ENCODE assay signal across 9 mouse cellular contexts in the genomic region with DNA sequence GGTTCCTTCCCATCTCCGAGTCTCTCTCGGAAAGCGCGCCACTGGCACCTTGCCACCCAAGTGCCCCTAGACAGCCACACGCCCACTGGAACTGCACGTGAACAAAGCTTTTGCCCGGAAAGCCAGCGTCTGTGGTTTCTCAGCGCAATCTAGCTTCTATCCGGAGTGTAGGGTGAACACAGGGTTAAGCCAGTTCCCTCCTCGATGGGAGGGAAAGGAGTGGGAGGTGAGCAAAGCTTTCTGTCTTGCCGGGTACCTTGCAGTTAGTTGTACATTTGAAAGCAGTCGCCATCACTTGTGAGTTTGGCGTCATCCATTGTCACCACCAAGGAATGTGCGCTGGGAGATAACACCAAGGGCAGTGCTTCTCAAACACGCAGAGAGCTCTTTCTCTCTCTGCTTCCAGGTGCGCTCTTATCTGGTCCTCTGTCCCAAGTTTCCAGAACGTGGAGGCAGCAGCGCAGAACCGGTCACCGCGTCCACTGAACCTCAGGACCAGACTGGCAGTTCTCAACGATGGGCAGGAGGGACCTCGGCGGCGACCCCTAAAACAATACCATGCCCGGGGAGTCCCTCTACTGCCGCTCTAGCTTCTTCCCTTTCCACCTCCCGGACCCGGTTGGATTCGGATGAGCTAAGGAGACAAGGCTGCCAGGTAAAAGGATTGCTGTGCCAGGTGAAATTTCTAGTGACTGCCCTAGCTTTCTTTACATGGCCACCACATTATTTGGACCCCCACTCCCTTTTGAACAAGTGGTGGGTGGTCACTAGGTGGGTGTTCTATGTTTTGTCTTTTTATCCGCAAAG. TPM values are rescaled to one million over a fixed set of nuclear protein-coding genes. Genes with fewer than 3 reads are reported as not detected.
DNase-seq lines count a peak whose midpoint lies in the region; ATAC-seq lines count a peak whose summit lies in the region.
"Had no signal": no experiment of that assay in that cellular context is flagged by ENCODE, and none has a peak within 500 bp of the region (broad histone marks: within the 10 kb centered on the region; RNA-seq: fewer than 3 reads in every experiment).

A gene (plus strand): TSS at position 266 of the 807 bp plus-strand sequence.

- ATAC-seq in kidney, embryonic 14.5 days (ENCODE audit: low FRiP score, low TSS enrichment), result no peak
- ATAC-seq in embryonic facial prominence, embryonic 13.5 days (ENCODE audit: insufficient number of reproducible peaks, insufficient read depth, low FRiP score, low TSS enrichment, low read depth), result no peak
- ATAC-seq in heart, embryonic 15.5 days (replicated peaks; ENCODE audit: insufficient number of reproducible peaks, insufficient read depth, low FRiP score, low read depth), result no peak
- ATAC-seq in lung, embryonic 16.5 days (ENCODE audit: low read depth), result no peak
- ATAC-seq: Patski had no signal

- H3K27ac ChIP-seq in kidney, embryonic 14.5 days (ENCODE audit: low read depth, low read length), result no peak within 1 kb of the TSS
- peak within 1 kb of the TSS; percentile 97 for H3K27ac ChIP-seq in embryonic facial prominence, embryonic 13.5 days
- peak within 1 kb of the TSS; percentile 95 for H3K27ac ChIP-seq in heart, embryonic 15.5 days
- H3K27ac ChIP-seq in lung, embryonic 16.5 days (ENCODE audit: low read length), result no peak within 1 kb of the TSS

- H3K4me2 ChIP-seq in kidney, embryonic 14.5 days (replicated peaks; ENCODE audit: low read depth, low read length), result peak within 1 kb of the TSS; percentile 86
- peak within 1 kb of the TSS; percentile 91 for H3K4me2 ChIP-seq in embryonic facial prominence, embryonic 13.5 days
- peak within 1 kb of the TSS; percentile 93 for H3K4me2 ChIP-seq in heart, embryonic 15.5 days
- peak within 1 kb of the TSS; percentile 88 for H3K4me2 ChIP-seq in lung, embryonic 16.5 days (ENCODE audit: low read depth, low read length)

- no peak for DNase-seq in kidney, adult 18-20 months
- DNase-seq in layer of hippocampus, adult 8-10 months (ENCODE audit: low spot score in 2 of 2), result peak; percentile 24 to 34
- peak; percentile 63 for DNase-seq in right cerebral cortex, postnatal 25 days
- no peak for DNase-seq in spleen, postnatal 4 days (ENCODE audit: low spot score in 2 of 2)

- H3K4me3 ChIP-seq in kidney, embryonic 14.5 days (ENCODE audit: low read length), result peak within 1 kb of the TSS; percentile 88
- H3K4me3 ChIP-seq in embryonic facial prominence, embryonic 13.5 days, result peak within 1 kb of the TSS; percentile 79
- peak within 1 kb of the TSS; percentile 95 for H3K4me3 ChIP-seq in heart, embryonic 15.5 days
- H3K4me3 ChIP-seq in lung, embryonic 16.5 days (ENCODE audit: low read length), result peak within 1 kb of the TSS; percentile 82

- 1% methylated on average over 32 of the region's 32 CpGs for WGBS in kidney, embryonic 14.5 days
- WGBS in embryonic facial prominence, embryonic 13.5 days, result under 1% methylated on average over 32 of the region's 32 CpGs
- under 1% methylated on average over 32 of the region's 32 CpGs for WGBS in heart, embryonic 15.5 days
- WGBS in lung, embryonic 16.5 days, result under 1% methylated on average over 32 of the region's 32 CpGs

- 0 out of 2 replicates have a peak, but pooled peaks cover 4% of the 10 kb centered on the region for H3K4me1 ChIP-seq in kidney, embryonic 14.5 days (ENCODE audit: control insufficient read depth, insufficient read depth, low read length)
- peaks cover 25% of the 10 kb centered on the region for H3K4me1 ChIP-seq in embryonic facial prominence, embryonic 13.5 days
- peaks cover 22% of the 10 kb centered on the region for H3K4me1 ChIP-seq in heart, embryonic 15.5 days (replicated peaks)
- peaks cover 31% of the 10 kb centered on the region for H3K4me1 ChIP-seq in lung, embryonic 16.5 days (replicated peaks; ENCODE audit: control insufficient read depth, insufficient read depth, low read length)

- H3K9me3 ChIP-seq in kidney, embryonic 14.5 days (ENCODE audit: control insufficient read depth, low read length), result no peaks in the 10 kb centered on the region
- H3K9me3 ChIP-seq in embryonic facial prominence, embryonic 13.5 days, result no peaks in the 10 kb centered on the region
- H3K9me3 ChIP-seq in heart, embryonic 15.5 days (replicated peaks), result no peaks in the 10 kb centered on the region
- H3K9me3 ChIP-seq in lung, embryonic 16.5 days (ENCODE audit: control insufficient read depth, low read length), result no peaks in the 10 kb centered on the region

- peak within 1 kb of the TSS; percentile 82; the same call in 1 of the 2 replicates for H3K9ac ChIP-seq in kidney, embryonic 14.5 days (ENCODE audit: low read depth, low read length)
- H3K9ac ChIP-seq in embryonic facial prominence, embryonic 13.5 days, result peak within 1 kb of the TSS; percentile 75
- H3K9ac ChIP-seq in heart, embryonic 15.5 days, result peak within 1 kb of the TSS; percentile 86
- H3K9ac ChIP-seq in lung, embryonic 16.5 days (ENCODE audit: low read length), result peak within 1 kb of the TSS; percentile 49

- peaks cover 5% of the 10 kb centered on the region; the same call in 1 of the 2 replicates for H3K27me3 ChIP-seq in kidney, embryonic 14.5 days (ENCODE audit: control insufficient read depth, insufficient read depth, low read length)
- H3K27me3 ChIP-seq in embryonic facial prominence, embryonic 13.5 days, result peaks cover 7% of the 10 kb centered on the region
- 0 out of 2 replicates have a peak, but pooled peaks cover 2% of the 10 kb centered on the region for H3K27me3 ChIP-seq in heart, embryonic 15.5 days
- H3K27me3 ChIP-seq in lung, embryonic 16.5 days (ENCODE audit: control insufficient read depth, insufficient read depth, low read depth, low read length), result peaks cover 11% of the 10 kb centered on the region
- H3K27me3 ChIP-seq: Patski had no signal

- H3K36me3 ChIP-seq in kidney, embryonic 14.5 days (ENCODE audit: control insufficient read depth, insufficient read depth, low read length), result no peaks in the 10 kb centered on the region
- H3K36me3 ChIP-seq in embryonic facial prominence, embryonic 13.5 days, result no peaks in the 10 kb centered on the region
- no peaks in the 10 kb centered on the region for H3K36me3 ChIP-seq in heart, embryonic 15.5 days
- H3K36me3 ChIP-seq in lung, embryonic 16.5 days (ENCODE audit: control insufficient read depth, insufficient read depth, low read length), result no peaks in the 10 kb centered on the region

RNA-seq across cellular contexts. Expression of the gene that starts here (rescaled TPM):
- 32.2 and 45.3 TPM in 2 replicates for polyA plus RNA-seq in kidney, embryonic 14.5 days (2014; fragmentation: Nextera tagmentation; extraction: Ambion mirVana)
- 35.9 and 38.3 TPM in 2 replicates for polyA plus RNA-seq in embryonic facial prominence, embryonic 13.5 days (2015; fragmentation: Nextera tagmentation; extraction: Ambion mirVana)
- 19.2 and 24.9 TPM in 2 replicates for polyA plus RNA-seq in heart, embryonic 15.5 days (2015; fragmentation: Nextera tagmentation; extraction: Ambion mirVana)
- 10 to 100 TPM; 36.3 to 43.8 (median 40.3) TPM for total RNA-seq in layer of hippocampus, adult 8-10 months (2022)
- 8.6 and 11.0 TPM in 2 replicates for polyA plus RNA-seq in lung, embryonic 16.5 days (2015; fragmentation: Nextera tagmentation; extraction: Ambion mirVana)

Comparison
In these comparisons a context has a peak if more than half of its experiments do, and no peak if none do; other contexts are left out.
1. H3K27ac ChIP-seq: peak in embryonic facial prominence, embryonic 13.5 days (single experiment) and heart, embryonic 15.5 days (single experiment); none in kidney, embryonic 14.5 days (single experiment) and lung, embryonic 16.5 days (single experiment).
2. DNase-seq: peak in layer of hippocampus, adult 8-10 months (2 of 2) and right cerebral cortex, postnatal 25 days (single experiment); none in kidney, adult 18-20 months (single experiment) and spleen, postnatal 4 days (0 of 2).
3. Peak in every context shown above with its lines, with median percentiles within 50 percentile points of each other: H3K4me2 ChIP-seq, H3K4me3 ChIP-seq and H3K9ac ChIP-seq.